Mouse (Mus musculus) liver, embryonic 14.5 days (tissue): ENCODE results near the gene Eif4a1. TPM values are rescaled to one million over a fixed set of nuclear protein-coding genes. Genes with fewer than 3 reads are reported as not detected.
A peak's percentile ranks its signal among the peaks of the same experiment; 100 is the strongest.

Source experiments
- ATAC-seq: fragments of 200-750 bp; cut with Nextera tagmentation; 2 replicates; pipeline ENCODE4 v1.8.0; 2017; ENCODE audit warnings: moderate number of reproducible peaks, mild to moderate bottlenecking, moderate library complexity; ENCODE audit not compliant: insufficient read depth
- DNase-seq, 3 experiments: peaks; one replicate each; pipeline ENCODE4 v3.0.0-alpha.2; 2012 to 2013; ENCODE audit warnings: low read depth in 3 of 3, low spot score in 3 of 3
- H3K27ac ChIP-seq: fragments of 300-500 bp; sonication (generic); 2 replicates; pipeline ENCODE4 v1.5.1; 2014; ENCODE audit warnings: moderate library complexity, mild to moderate bottlenecking, control low read depth, inconsistent platforms
- H3K27me3 ChIP-seq: fragments of 300-500 bp; sonication (generic); 2 replicates; pipeline ENCODE4 v1.6.1; 2014; ENCODE audit warnings: mild to moderate bottlenecking, low read length, moderate library complexity; ENCODE audit not compliant: control insufficient read depth, insufficient read depth
- H3K36me3 ChIP-seq: fragments of 300-500 bp; sonication (generic); replicated peaks from 2 replicates; pipeline ENCODE4 v1.6.1; 2014; ENCODE audit warnings: low read depth; ENCODE audit not compliant: control insufficient read depth, insufficient read depth
- H3K4me1 ChIP-seq, 2 experiments: fragments of 200-500 bp in 1 of 2; fragments of 300-500 bp in 1 of 2; sonication (generic) in 1 of 2; replicated peaks; 2 replicates each; pipeline ENCODE4 v1.6.1; 2012 to 2014; ENCODE audit warnings: antibody characterized with exemption in 1 of 2, inconsistent platforms in 1 of 2, low read length in 1 of 2; ENCODE audit not compliant: control insufficient read depth in 2 of 2, insufficient read depth in 2 of 2
- H3K4me2 ChIP-seq: fragments of 300-500 bp; sonication (generic); 2 replicates; pipeline ENCODE4 v1.6.1; 2014; ENCODE audit warnings: low read depth, mild to moderate bottlenecking, control low read depth, moderate library complexity
- H3K4me3 ChIP-seq, 2 experiments: fragments of 200-500 bp in 1 of 2; fragments of 300-500 bp in 1 of 2; sonication (generic) in 1 of 2; 2 replicates each; pipeline ENCODE4 v1.5.1; 2012 to 2014; ENCODE audit warnings: low read depth in 2 of 2, low read length in 2 of 2, mild to moderate bottlenecking in 2 of 2, control low read depth in 1 of 2, inconsistent platforms in 1 of 2, moderate library complexity in 1 of 2; ENCODE audit not compliant: insufficient read depth in 1 of 2
- H3K9ac ChIP-seq: fragments of 300-500 bp; sonication (generic); replicated peaks from 2 replicates; pipeline ENCODE4 v1.6.1; 2014; ENCODE audit warnings: mild to moderate bottlenecking, control low read depth, moderate library complexity
- H3K9me3 ChIP-seq: fragments of 300-500 bp; sonication (generic); 2 replicates; pipeline ENCODE4 v1.6.1; 2016; ENCODE audit warnings: low read length, mixed read lengths; ENCODE audit not compliant: control insufficient read depth
- CTCF ChIP-seq: IDR thresholded peaks from 2 replicates; pipeline ENCODE4 v1.5.1; 2016; ENCODE audit warnings: antibody characterized with exemption, low read depth, control low read depth
- EP300 ChIP-seq: IDR thresholded peaks from 2 replicates; pipeline ENCODE4 v1.6.1; 2016; ENCODE audit warnings: antibody characterized with exemption, low read depth
- WGBS: fragments of 180-500 bp; shearing (Covaris S2); extraction: QIAGEN DNeasy Blood & Tissue Kit; methylation state at CpG from one replicate; pipeline ENCODE4 v1.1.7; 2014; ENCODE audit not compliant: insufficient replicate concordance; 5-methylcytosine and 5-hydroxymethylcytosine counted together
- polyA plus RNA-seq, 2 experiments: library from polyadenylated mRNA; depleted of rRNA in 1 of 2; stranded (reverse) in 1 of 2; unstranded in 1 of 2; fragments of >200 nt; fragmentation: Nextera tagmentation in 1 of 2; extraction: Ambion mirVana in 1 of 2; gene quantifications; 2 replicates each; pipeline versions ENCODE4 v1.2.1 to v1.2.3; 2012 to 2014

Eif4a1 gene
- polyA plus RNA-seq, 2 experiments, result 316 to 420 TPM

- Histone ChIP-seq H3K4me3 (no peak overlapping the region), H3K36me3 (no peaks in the 10 kb centered on the region), H3K4me2 (peak overlapping the region; percentile 6; the same call in 1 of the 2 replicates), H3K4me1 (peaks cover 23% of the 10 kb centered on the region in 2 experiments), H3K9me3 (no peaks in the 10 kb centered on the region), H3K27me3 (no peaks in the 10 kb centered on the region), H3K9ac (no peak overlapping the region), H3K27ac (no peak overlapping the region)
- DNase-seq, result peak in 2 of 3 experiments; percentile 33 to 37
- 24% methylated on average over 5 of the region's 5 CpGs for WGBS
- TF ChIP-seq CTCF, result no peak
- no peak for TF ChIP-seq EP300
- no peak for ATAC-seq
Measured at GRCm38 (mm10) chr11:69715929-69716328, 43.7 kb upstream of the Eif4a1 start.

- WGBS, result 48% methylated on average over 9 of the region's 9 CpGs
- ATAC-seq (no peak), DNase-seq (no peak)
- Histone ChIP-seq H3K27me3 (no peaks in the 10 kb centered on the region), H3K27ac (no peak overlapping the region), H3K36me3 (no peaks in the 10 kb centered on the region), H3K4me3 (no peak overlapping the region), H3K4me1 (peaks cover 24 to 27% of the 10 kb centered on the region in 2 experiments), H3K4me2 (no peak overlapping the region), H3K9ac (no peak overlapping the region), H3K9me3 (no peaks in the 10 kb centered on the region)
- TF ChIP-seq CTCF (peak; percentile 86), EP300 (no peak)
Measured at GRCm38 (mm10) chr11:69715482-69715881, 43.3 kb upstream of the Eif4a1 start.

DNA sequence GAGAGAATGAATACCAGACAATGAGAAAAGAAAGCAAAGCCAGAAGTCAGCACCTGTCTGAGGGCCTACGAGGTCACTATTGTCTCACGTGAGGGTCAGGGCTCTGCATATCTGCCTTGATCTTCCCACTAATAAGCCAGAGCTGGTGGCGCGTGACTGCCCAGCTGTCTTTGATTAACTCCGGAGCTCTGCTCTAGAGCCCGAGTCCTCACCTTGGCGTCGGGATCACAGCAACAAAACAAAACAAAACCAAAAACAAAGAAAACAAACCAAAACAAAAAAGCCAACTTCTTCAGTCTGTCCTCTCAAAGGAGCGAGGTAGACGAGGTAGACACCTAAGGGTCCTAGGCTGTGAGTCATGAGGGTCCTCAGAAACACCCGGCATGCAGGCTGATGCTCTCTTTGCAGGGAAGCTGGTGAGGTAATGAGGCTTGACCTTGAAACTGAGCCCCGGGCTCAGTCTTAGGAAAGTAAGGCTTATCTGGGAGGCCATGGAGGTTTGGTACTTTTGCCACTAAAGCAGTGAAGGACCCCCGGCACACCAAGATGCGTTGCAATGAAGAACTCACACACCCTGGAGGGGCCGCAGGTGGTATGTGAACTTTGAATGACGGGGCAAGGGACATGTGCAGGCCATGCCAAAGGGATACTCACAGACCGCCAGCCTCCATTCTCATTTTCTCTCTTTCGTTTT is 42.6 kb upstream of the Eif4a1 start:
- Histone ChIP-seq H3K4me2 (no peak overlapping the region), H3K4me1 (peaks cover 31 to 34% of the 10 kb centered on the region in 2 experiments), H3K36me3 (no peaks in the 10 kb centered on the region), H3K9ac (no peak overlapping the region), H3K27ac (no peak overlapping the region), H3K27me3 (no peaks in the 10 kb centered on the region), H3K4me3 (no peak overlapping the region), H3K9me3 (no peaks in the 10 kb centered on the region)
- ATAC-seq (no peak), DNase-seq (no peak)
- TF ChIP-seq CTCF (no peak), EP300 (no peak)
- 75% methylated on average over 18 of the region's 18 CpGs for WGBS

- Histone ChIP-seq H3K4me3 (no peak overlapping the region), H3K27ac (no peak overlapping the region), H3K4me2 (no peak overlapping the region), H3K4me1 (peaks cover 22 to 24% of the 10 kb centered on the region in 2 experiments), H3K9ac (no peak overlapping the region), H3K36me3 (no peaks in the 10 kb centered on the region), H3K9me3 (no peaks in the 10 kb centered on the region), H3K27me3 (no peaks in the 10 kb centered on the region)
- 80% methylated on average over 20 of the region's 20 CpGs for WGBS
- DNase-seq, result no peak
- TF ChIP-seq CTCF, result no peak
- no peak for TF ChIP-seq EP300
- ATAC-seq, result no peak
Measured at GRCm38 (mm10) chr11:69712954-69713672, 40.9 kb upstream of the Eif4a1 start.

GRCm38 (mm10) chr11:69711082-69711481 is 38.9 kb upstream of the Eif4a1 start:
- no peak for ATAC-seq
- no peaks in the 10 kb centered on the region for H3K9me3 ChIP-seq
- DNase-seq, result no peak
- 67% methylated on average over 2 of the region's 2 CpGs for WGBS
- peaks cover 12 to 15% of the 10 kb centered on the region in 2 experiments for H3K4me1 ChIP-seq
- H3K4me2 ChIP-seq, result no peak overlapping the region
- H3K36me3 ChIP-seq, result no peaks in the 10 kb centered on the region
- TF ChIP-seq CTCF (no peak), EP300 (no peak)
- H3K27ac ChIP-seq, result no peak overlapping the region
- 0 out of 2 replicates have a peak overlapping the region, but pooled peaks have one; percentile 3 for H3K9ac ChIP-seq
- H3K4me3 ChIP-seq, result no peak overlapping the region
- no peaks in the 10 kb centered on the region for H3K27me3 ChIP-seq
